Mouse (Mus musculus): Measurements from ENCODE around the gene Vamp3.

- TF ChIP-seq POLR2A (IDR thresholded peaks at IDR 0.05; ENCODE audit: low read depth, low read length): no peak
- no peak for TF ChIP-seq CTCF (IDR thresholded peaks at IDR 0.05; ENCODE audit: borderline replicate concordance, insufficient read depth, low read length)
Observed at GRCm38 (mm10) chr4:151010316-151010715, 47.4 kb downstream of the Vamp3 start.

Data from embryonic fibroblast, embryonic 13.5 days (primary cell).